In the genomic region with DNA sequence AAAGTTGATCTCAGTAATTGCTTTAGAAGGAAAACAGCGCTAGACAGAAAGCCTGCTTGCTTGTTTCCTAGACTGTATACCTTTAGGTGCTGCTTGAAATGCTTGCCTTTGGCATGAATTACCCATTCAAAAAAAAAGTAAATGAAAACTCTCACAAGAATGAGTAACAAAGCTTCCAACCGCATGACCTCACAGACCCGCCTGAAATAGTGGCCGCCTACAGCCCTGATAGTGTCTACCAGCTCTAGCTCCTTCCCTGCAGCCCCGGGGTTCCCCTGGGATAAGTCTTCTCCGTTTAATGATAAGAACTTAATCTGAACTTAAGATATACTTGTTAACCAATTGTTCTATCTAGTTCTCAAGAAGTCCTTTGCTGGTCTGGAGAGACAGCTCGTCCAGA, we compare ENCODE assay signal across 19 mouse cellular contexts.
A peak's percentile ranks its signal among the peaks of the same experiment; 100 is the strongest.
DNase-seq lines count a peak whose midpoint lies in the region; TF ChIP-seq lines count a peak whose summit lies in the region.
"Had no signal": no experiment of that assay in that cellular context is flagged by ENCODE, and none has a peak within 500 bp of the region (broad histone marks: within the 10 kb centered on the region; RNA-seq: fewer than 3 reads in every experiment).

No protein-coding gene starts in this region.

- no peak for TF ChIP-seq CTCF in MEL (IDR thresholded peaks at IDR 0.05 in 2 of 3, conservative IDR thresholded peaks at IDR 0.05 in 1 of 3; ENCODE audit: control insufficient read depth in 1 of 3, insufficient read depth in 1 of 3, low read depth in 2 of 3, low read length in 3 of 3, poor library complexity in 1 of 3, severe bottlenecking in 1 of 3)
- TF ChIP-seq CTCF in layer of hippocampus, adult 2 months (conservative IDR thresholded peaks at IDR 0.05) = no peak

- H3K9me3 ChIP-seq in MEL (replicated peaks; ENCODE audit: insufficient read depth, low read length) = no peaks in the 10 kb centered on the region
- H3K9me3 ChIP-seq: embryonic facial prominence, embryonic 10.5 days; embryonic facial prominence, embryonic 13.5 days; forebrain, embryonic 12.5 days; forebrain, embryonic 15.5 days; intestine, embryonic 15.5 days had no signal

- TF ChIP-seq POLR2A in MEL (IDR thresholded peaks at IDR 0.05; ENCODE audit: control insufficient read depth in 1 of 2, insufficient read depth in 1 of 2, low read depth in 1 of 2, low read length in 2 of 2, poor library complexity in 1 of 2) = no peak
- no peak for TF ChIP-seq POLR2A in myocyte (IDR thresholded peaks at IDR 0.05; ENCODE audit: insufficient read length, low read depth)

- H3K79me2 ChIP-seq in MEL (ENCODE audit: control insufficient read depth, insufficient read depth, low read length, poor library complexity) (no peaks in the 10 kb centered on the region), myocyte (ENCODE audit: control insufficient read depth, insufficient read depth) (no peaks in the 10 kb centered on the region)

- no peaks in the 10 kb centered on the region; a peak in 1 of 4 replicates for H3K36me3 ChIP-seq in MEL (ENCODE audit: control insufficient read depth in 1 of 2, insufficient read depth in 2 of 2, low read length in 2 of 2)
- H3K36me3 ChIP-seq in myocyte (ENCODE audit: control insufficient read depth, insufficient read depth) = no peaks in the 10 kb centered on the region
- H3K36me3 ChIP-seq: embryonic facial prominence, embryonic 10.5 days; embryonic facial prominence, embryonic 13.5 days; forebrain, embryonic 12.5 days; forebrain, embryonic 15.5 days; intestine, embryonic 15.5 days had no signal

- DNase-seq in 3T3-L1 (ENCODE audit: low read depth, low spot score) (peak; percentile 84), MEL (ENCODE audit: low read depth, low spot score) (peak; percentile 17), NIH3T3 (ENCODE audit: low read depth) (peak; percentile 78)
- no peak for DNase-seq in layer of hippocampus, adult 2 months (ENCODE audit: low spot score in 2 of 2)
- DNase-seq in kidney, adult 18-20 months = no peak
- DNase-seq: adrenal gland, adult 8-10 months; adrenal gland, postnatal 25 days; cerebellum, adult 11-12 months; gastrocnemius, postnatal 25 days; kidney, adult 11 months had no signal

- H3K4me2 ChIP-seq in myocyte (ENCODE audit: low read depth) = peak overlapping the region; percentile 70
- H3K4me2 ChIP-seq: embryonic facial prominence, embryonic 13.5 days; forebrain, embryonic 12.5 days; forebrain, embryonic 15.5 days; heart, embryonic 11.5 days; intestine, embryonic 15.5 days had no signal

- H3K4me3 ChIP-seq in MEL (ENCODE audit: control insufficient read depth in 1 of 2, insufficient read depth in 1 of 2, low read depth in 2 of 2, low read length in 2 of 2) (no peak overlapping the region), myocyte (no peak overlapping the region)
- no peak overlapping the region for H3K4me3 ChIP-seq in layer of hippocampus, adult 2 months
- H3K4me3 ChIP-seq: embryonic facial prominence, embryonic 10.5 days; embryonic facial prominence, embryonic 13.5 days; erythroblast, embryonic 14.5 days; forebrain, embryonic 12.5 days; forebrain, embryonic 15.5 days; heart, adult 2 months; intestine, embryonic 15.5 days had no signal

- no peaks in the 10 kb centered on the region for H3K27me3 ChIP-seq in MEL (ENCODE audit: control insufficient read depth in 1 of 2, insufficient read depth in 2 of 2, low read length in 2 of 2)
- H3K27me3 ChIP-seq in myocyte (ENCODE audit: control insufficient read depth, insufficient read depth, insufficient read length) = no peaks in the 10 kb centered on the region
- H3K27me3 ChIP-seq: embryonic facial prominence, embryonic 13.5 days; forebrain, embryonic 12.5 days; forebrain, embryonic 15.5 days; intestine, embryonic 15.5 days had no signal

- H3K9ac ChIP-seq in MEL (ENCODE audit: control insufficient read depth, low read depth, low read length, poor library complexity, severe bottlenecking) = no peak overlapping the region
- H3K9ac ChIP-seq: embryonic facial prominence, embryonic 13.5 days; forebrain, embryonic 12.5 days; forebrain, embryonic 15.5 days; intestine, embryonic 15.5 days had no signal

- no peak overlapping the region for H3K27ac ChIP-seq in MEL (ENCODE audit: control insufficient read depth, low read depth, low read length)
- H3K27ac ChIP-seq in layer of hippocampus, adult 2 months = no peak overlapping the region
- H3K27ac ChIP-seq: embryonic facial prominence, embryonic 10.5 days; embryonic facial prominence, embryonic 13.5 days; forebrain, embryonic 12.5 days; forebrain, embryonic 15.5 days; heart, adult 2 months; intestine, embryonic 15.5 days had no signal

- H3K4me1 ChIP-seq in MEL (ENCODE audit: control insufficient read depth in 1 of 2, insufficient read depth in 2 of 2, low read length in 2 of 2) = no peaks in the 10 kb centered on the region; a peak in 2 of 4 replicates
- H3K4me1 ChIP-seq: embryonic facial prominence, embryonic 10.5 days; embryonic facial prominence, embryonic 13.5 days; forebrain, embryonic 12.5 days; forebrain, embryonic 15.5 days had no signal

- no peak overlapping the region for H3ac ChIP-seq in myocyte (ENCODE audit: control insufficient read depth, insufficient read length)

- TF ChIP-seq EP300 in MEL (IDR thresholded peaks at IDR 0.05; ENCODE audit: low read depth in 1 of 2, low read length in 2 of 2) = no peak

- TF ChIP-seq RAD21 in MEL (IDR thresholded peaks at IDR 0.05; ENCODE audit: low read depth, low read length) = no peak

TF ChIP-seq in MEL, 35 proteins besides CTCF, POLR2A, EP300 and RAD21:
- TF ChIP-seq JUND (IDR thresholded peaks at IDR 0.05; ENCODE audit: low read depth, low read length) (no peak), ZNF384 (IDR thresholded peaks at IDR 0.05; ENCODE audit: low read depth, low read length) (no peak), E2F4 (IDR thresholded peaks at IDR 0.05; ENCODE audit: borderline replicate concordance, low read depth, low read length) (no peak), BHLHE40 (IDR thresholded peaks at IDR 0.05; ENCODE audit: borderline replicate concordance, low read depth, low read length) (no peak), SMC3 (IDR thresholded peaks at IDR 0.05; ENCODE audit: low read depth, low read length) (no peak), KAT2A (conservative IDR thresholded peaks at IDR 0.05; ENCODE audit: low read depth, low read length) (no peak), ETS1 (IDR thresholded peaks at IDR 0.05; ENCODE audit: low read depth, low read length) (no peak), ELF1 (IDR thresholded peaks at IDR 0.05; ENCODE audit: low read depth, low read length) (no peak), USF2 (IDR thresholded peaks at IDR 0.05; ENCODE audit: borderline replicate concordance in 1 of 2, insufficient read depth in 1 of 2, low read depth in 1 of 2, low read length in 2 of 2) (no peak), MYC (IDR thresholded peaks at IDR 0.05; ENCODE audit: low read depth, low read length) (no peak)

TF ChIP-seq in myocyte, 11 proteins besides CTCF, POLR2A, EP300 and RAD21:
- no peak for TF ChIP-seq CEBPB (IDR thresholded peaks at IDR 0.05; ENCODE audit: insufficient read depth, poor library complexity, severe bottlenecking)
- TF ChIP-seq MAX (IDR thresholded peaks at IDR 0.05; ENCODE audit: low read depth) = no peak
- no peak for TF ChIP-seq USF1 (IDR thresholded peaks at IDR 0.05; ENCODE audit: low read depth)
- no peak for TF ChIP-seq POLR2AphosphoS2 (IDR thresholded peaks at IDR 0.05; ENCODE audit: insufficient read length, low read depth)
- TF ChIP-seq E2F4 (IDR thresholded peaks at IDR 0.05; ENCODE audit: insufficient read depth) = no peak
- TF ChIP-seq SRF (IDR thresholded peaks at IDR 0.05; ENCODE audit: control insufficient read depth, insufficient read length, low read depth) = no peak
- TF ChIP-seq MYOD1 (IDR thresholded peaks at IDR 0.05; ENCODE audit: control insufficient read depth in 1 of 3, insufficient read length in 2 of 3, low read depth in 2 of 3) = no peak

Comparison
In these comparisons a context has a peak if more than half of its experiments do, and no peak if none do; other contexts are left out.
1. DNase-seq: peak in 3T3-L1 (single experiment), MEL (single experiment) and NIH3T3 (single experiment); none in layer of hippocampus, adult 2 months (0 of 2) and kidney, adult 18-20 months (single experiment).